Mouse (Mus musculus) brain, embryonic 14.5 days (tissue): Measurements from ENCODE around the gene Garem2.

ENCODE experiments used
- CTCF ChIP-seq: fragments of 200-500 bp; IDR thresholded peaks from 2 replicates; pipeline ENCODE4 v1.5.1; 2012; ENCODE audit warnings: inconsistent platforms, mild to moderate bottlenecking, moderate library complexity, borderline replicate concordance; ENCODE audit not compliant: insufficient read depth, insufficient read length; ENCODE audit errors: extremely low read depth
- POLR2A ChIP-seq: fragments of 200-500 bp; IDR thresholded peaks from 2 replicates; pipeline ENCODE4 v1.6.1; 2012; ENCODE audit warnings: mild to moderate bottlenecking, inconsistent platforms, borderline replicate concordance; ENCODE audit not compliant: poor library complexity, insufficient read depth, insufficient read length, severe bottlenecking; ENCODE audit errors: extremely low read depth

- TF ChIP-seq POLR2A = no peak
- no peak for TF ChIP-seq CTCF
Observed at GRCm38 (mm10) chr5:30105668-30106300, 823 bp downstream of the Garem2 start, which contains the start of gene 3110082J24Rik.
